Mouse (Mus musculus): ENCODE data around the gene Nkx2-2.

DNA sequence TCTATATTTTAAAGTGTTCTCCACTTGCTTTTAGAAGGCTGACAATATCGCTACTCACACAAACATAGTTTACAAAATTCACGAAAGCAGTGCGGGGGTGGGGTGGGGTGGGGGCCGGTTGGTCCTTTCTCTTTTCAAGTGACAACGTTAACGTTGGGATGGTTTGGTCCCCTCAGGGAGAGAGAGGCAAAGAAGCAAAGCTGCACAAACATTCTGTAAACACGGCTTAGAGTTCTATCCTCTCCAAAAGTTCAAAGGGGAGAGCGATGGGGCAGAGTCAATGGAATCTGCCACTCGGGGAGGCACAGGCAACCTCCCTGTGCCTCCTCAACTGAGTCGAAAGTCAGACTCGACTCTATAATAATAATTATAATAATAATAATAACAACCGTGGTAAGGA lies 10.5 kb downstream of the Nkx2-2 start:
- TF ChIP-seq CTCF (IDR thresholded peaks at IDR 0.05; ENCODE audit: low read depth) (no peak), EP300 (optimal IDR thresholded peaks at IDR 0.05) (no peak)

Data from stomach, postnatal 0 days (tissue).